Mouse (Mus musculus) v-Abl transformed pro-B cells (cell line): ENCODE results near the gene Slc5a3.
"Not testable (repeated sequence)": the region's sequence is repeated elsewhere in the genome, so short reads cannot be mapped to it uniquely, and the experiment has no call there.

Experiments
- in situ Hi-C, 2 experiments: fragments of 400-800 bp; cut with MboI; formaldehyde crosslinking; loops; one replicate each; pipeline ENCODE4 v1.15.1; 2025; ENCODE audit not compliant: unreplicated experiment in 2 of 2

The Slc5a3 gene

DNA sequence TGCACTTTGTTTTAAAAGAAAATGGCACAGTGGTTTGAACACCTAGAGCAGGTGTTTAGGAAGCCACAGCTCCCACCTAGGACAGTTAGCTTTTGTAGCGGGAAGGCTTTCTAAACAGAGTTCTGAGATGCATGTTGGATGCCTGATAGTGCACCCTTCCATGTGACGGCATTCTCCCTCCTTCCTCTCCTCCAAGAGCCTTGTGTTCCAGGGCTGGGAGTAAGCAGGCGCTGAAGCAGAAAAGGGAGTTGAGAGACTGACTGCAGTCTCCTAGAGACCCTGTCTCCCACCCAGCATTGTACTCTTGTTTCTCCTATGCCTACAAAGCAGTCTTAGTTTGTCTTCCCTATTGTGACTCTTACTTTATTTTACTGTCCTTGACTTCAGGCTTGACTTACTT is 2.1 kb downstream of the Slc5a3 start:
- in situ Hi-C loops: loop anchor here in 1 of 2 experiments (25.0 kb wide), 1 partner anchor 348 kb away; no protein-coding TSS in a partner anchor

DNA sequence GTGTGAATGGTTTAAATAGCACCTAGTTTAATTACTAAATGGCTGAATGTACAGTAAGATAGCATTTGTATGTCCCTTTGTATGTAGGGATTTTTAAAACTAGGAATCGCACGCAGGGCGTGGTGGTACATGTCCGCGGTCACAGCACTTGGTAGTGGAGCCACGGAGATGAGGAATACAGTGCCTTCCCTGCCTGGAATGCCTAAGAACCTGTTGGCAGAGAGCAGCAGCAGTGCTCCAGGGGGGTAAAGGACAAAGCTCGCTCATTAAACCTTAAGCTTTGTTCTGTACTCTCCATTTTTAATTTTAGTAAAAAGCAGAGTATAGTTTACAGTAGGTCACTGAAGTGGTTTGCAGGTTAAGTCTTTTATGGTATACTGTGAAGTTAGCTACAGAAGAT is 3.5 kb downstream of the Slc5a3 start:
- in situ Hi-C loops: loop anchor here in 1 of 2 experiments (25.0 kb wide), 1 partner anchor 349 kb away; no protein-coding TSS in a partner anchor

GRCm38 (mm10) chr16:92062832-92063231 is 4.7 kb downstream of the Slc5a3 start:
- in situ Hi-C loops: loop anchor here in 1 of 2 experiments (25.0 kb wide), 1 partner anchor 351 kb away; no protein-coding TSS in a partner anchor

GRCm38 (mm10) chr16:92064801-92065200 is 6.7 kb downstream of the Slc5a3 start:
- in situ Hi-C loops: loop anchor here in 1 of 2 experiments (25.0 kb wide), 1 partner anchor 352 kb away; no protein-coding TSS in a partner anchor

- in situ Hi-C loops: loop anchor here in 1 of 2 experiments (25.0 kb wide), 1 partner anchor 358 kb away; no protein-coding TSS in a partner anchor
Measured at GRCm38 (mm10) chr16:92070338-92070737, 12.2 kb downstream of the Slc5a3 start.

GRCm38 (mm10) chr16:92076797-92077196 is 18.7 kb downstream of the Slc5a3 start:
- in situ Hi-C loops: no loop called here

GRCm38 (mm10) chr16:92083771-92084453 is 25.8 kb downstream of the Slc5a3 start:
- in situ Hi-C loops: no loop called here

DNA sequence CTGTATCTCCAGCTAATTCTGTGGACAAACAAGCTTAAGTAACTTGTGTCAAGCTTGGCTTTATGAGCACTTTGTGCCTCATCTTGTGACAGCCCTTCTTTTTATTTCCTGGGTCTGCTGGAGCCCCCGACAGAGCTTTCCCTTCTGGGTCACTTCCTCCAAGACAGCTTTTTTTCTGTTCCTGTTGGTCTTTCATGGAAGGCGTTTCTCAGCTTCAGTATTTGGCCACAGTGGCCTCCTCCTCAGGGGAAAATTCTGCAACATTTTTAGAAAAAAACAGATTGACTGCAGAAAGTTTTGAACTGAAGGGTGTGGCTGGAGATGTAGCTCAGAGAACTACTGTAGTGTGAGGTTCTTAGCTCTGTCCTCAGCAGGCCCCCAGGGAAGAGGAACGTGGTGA is 31.1 kb downstream of the Slc5a3 start:
- in situ Hi-C loops: no loop called here

DNA sequence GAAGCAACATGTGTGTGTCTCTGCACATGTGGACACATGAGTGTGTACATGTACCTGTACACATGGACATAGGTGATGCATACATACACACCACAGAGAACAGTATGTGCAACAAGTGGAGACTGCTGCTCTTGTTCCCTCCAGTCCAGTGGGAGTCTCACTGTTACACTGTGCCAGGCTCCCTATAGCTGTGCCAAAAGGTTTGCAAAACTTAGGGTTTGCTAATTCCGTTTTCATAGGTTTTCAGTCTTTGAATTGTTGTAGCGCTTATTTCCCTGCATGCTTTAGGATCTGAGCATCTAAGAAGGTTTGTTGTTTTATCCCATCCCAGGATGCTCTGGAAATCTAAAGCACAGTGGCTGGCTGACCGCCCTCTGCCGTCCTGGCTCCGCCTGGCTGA is 33.8 kb downstream of the Slc5a3 start:
- in situ Hi-C loops: no loop called here

- in situ Hi-C loops: no loop called here
Measured at GRCm38 (mm10) chr16:92098351-92099051, 40.4 kb downstream of the Slc5a3 start.

DNA sequence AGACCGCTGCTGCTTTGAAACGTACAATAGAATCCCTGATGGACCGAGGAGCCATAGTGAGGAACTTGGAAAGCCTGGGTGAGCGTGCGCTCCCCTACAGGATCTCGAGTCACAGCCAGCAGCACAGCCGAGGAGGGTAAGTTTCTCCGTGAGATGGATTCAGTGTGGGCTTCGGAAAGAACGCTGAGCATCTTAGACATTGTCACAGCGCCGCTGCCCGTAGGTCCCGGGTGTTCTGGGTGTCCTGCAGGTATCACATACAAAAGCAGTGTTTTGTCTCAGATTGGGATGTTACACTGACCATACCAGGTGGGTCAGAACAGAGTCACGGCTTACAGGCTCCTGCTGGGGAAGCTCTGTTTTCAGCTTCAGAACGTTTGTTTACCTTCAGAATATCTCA is 41.5 kb downstream of the Slc5a3 start:
- in situ Hi-C loops: no loop called here

DNA sequence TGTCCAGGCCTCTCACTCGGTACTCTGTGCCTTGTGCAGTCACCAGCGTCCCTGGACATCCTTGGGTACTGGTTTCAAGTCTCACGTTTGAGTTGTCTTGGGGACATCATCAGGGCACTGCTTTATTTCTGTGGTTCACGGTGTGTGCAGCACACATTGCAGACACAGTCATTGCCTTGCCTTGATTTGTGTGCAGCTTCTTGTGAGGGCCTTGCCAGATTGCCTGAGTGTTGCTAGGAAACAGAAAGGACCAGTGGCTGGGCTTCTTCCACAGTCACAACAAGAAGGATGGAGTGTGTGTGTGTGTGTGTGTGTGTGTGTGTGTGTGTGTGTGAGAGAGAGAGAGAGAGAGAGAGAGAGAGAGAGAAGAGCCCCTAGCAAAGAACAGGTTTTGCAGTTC is 42.0 kb downstream of the Slc5a3 start:
- in situ Hi-C loops: no loop called here

DNA sequence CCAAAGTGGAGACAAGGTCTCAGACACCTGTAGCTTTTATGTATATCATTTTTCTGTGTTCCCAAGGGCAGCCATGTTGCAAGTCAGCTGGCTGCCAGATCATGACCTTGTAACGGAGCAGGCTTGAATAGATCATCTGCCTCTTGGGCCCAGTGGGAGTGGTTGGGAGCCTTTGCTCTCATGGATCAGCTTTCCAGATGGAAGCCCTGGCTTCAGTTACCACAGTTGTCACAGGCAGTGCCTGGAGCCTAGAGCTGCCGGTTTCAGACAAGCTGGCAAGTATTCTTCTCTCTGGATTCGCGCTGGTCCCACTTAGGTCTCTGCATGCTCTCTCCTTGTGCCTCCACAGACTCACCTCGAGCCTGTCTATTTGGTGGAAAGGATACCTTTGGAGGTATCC is 44.0 kb downstream of the Slc5a3 start:
- in situ Hi-C loops: no loop called here

DNA sequence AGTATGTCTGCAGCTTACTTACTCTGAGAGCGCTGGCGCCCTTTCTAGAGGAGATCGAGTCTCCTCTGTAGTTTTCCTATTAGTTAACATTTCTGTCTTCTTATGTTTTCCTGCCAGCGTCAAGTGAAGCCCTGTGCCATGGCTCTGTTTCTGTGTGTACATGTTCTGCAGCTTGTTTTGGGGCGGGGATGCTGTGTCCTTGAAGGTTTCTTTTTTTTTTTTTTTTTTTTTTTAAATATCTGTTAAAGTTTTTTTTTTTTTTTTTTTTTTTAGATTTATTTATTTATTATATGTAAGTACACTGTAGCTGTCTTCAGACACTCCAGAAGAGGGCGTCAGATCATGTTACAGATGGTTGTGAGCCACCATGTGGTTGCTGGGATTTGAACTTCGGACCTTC is 44.8 kb downstream of the Slc5a3 start:
- in situ Hi-C loops: not testable (repeated sequence)

DNA sequence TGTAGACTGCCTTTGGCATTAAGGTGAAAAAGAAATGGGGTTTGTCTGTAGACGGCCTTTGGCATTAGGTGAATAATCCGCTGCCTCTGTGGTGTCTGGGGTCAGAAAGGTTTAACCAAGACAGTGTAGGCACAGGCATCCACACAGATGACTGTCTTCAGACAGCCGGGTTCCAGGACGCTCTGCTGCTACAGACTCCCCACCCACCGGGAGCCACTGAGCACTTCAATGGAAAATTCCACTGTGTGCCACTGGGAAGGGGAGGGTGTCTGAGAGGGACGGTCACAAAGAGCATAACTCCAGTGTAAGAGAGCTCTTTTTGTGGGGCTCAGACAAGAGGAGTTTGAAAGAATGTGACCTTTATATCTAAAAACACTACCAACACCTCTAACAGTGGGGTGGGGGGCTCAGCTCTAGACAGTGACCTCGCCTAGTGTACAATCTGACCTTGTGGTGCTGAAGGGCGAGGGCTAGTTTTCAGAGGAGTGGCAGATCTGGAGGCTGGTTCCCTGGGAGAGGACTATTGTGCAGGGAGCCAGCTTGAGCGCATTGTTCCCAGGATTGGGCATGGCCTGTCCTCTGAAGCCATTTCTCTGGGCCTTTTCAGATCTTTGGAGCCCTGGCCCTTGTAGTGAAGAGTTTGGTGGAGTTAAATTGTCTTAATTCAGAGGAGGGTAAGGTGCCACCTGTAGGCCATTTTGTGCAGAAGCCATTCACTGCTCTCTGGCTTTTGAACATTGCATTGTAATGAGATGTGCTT is 45.6 kb downstream of the Slc5a3 start:
- in situ Hi-C loops: no loop called here

DNA sequence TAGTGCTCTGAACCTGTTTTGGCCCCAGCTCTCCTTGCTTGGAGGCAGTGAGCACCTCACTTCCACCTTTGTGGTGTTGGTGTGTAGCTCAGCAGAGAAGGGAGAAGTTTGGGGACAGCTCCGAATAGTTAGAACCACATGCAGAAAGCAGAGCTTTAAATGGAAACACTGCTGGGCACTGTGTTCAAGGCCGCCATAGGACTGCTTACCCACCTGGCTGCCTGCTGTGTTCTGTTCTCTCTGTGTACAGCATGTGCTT is 46.1 kb downstream of the Slc5a3 start:
- in situ Hi-C loops: no loop called here

DNA sequence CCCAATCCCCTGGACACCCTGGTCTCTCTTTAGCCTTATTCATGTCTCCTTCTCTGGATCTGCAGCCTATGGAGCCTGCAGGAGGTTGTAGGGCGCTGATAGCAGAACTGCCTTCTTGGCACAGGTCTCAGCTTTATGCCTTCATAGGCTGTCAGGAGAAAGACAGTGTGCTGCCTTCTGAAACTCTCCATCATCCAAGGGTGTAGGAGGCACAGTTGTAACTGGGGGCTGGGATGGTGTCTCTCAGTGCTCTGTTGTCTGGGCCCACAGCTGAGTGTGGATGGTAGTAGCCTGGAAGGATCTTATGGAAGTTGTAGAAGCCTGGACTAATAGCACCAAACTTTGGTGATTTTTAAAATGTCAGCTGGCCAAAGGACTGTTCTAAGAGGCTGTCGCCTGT is 46.8 kb downstream of the Slc5a3 start:
- in situ Hi-C loops: no loop called here

DNA sequence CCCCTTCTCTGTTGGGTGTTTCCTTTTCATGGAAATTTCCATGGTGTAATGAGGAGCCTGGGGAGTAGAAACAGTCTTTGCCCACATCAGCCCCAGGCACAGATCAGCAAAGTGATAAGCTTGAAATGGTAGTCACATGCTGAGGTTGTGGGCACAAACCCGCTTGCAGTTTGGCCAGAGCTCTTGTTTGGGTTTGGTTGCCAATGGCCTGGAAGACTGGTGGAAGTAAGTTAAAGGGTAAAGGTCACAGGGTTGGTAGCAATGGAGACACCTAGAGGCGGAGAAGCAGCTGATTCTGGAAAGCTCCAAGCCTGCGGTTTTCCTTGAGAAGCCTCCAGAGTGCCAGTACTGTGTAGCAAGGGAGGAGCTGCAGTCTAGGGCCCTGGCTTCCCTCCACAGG is 47.5 kb downstream of the Slc5a3 start:
- in situ Hi-C loops: no loop called here

DNA sequence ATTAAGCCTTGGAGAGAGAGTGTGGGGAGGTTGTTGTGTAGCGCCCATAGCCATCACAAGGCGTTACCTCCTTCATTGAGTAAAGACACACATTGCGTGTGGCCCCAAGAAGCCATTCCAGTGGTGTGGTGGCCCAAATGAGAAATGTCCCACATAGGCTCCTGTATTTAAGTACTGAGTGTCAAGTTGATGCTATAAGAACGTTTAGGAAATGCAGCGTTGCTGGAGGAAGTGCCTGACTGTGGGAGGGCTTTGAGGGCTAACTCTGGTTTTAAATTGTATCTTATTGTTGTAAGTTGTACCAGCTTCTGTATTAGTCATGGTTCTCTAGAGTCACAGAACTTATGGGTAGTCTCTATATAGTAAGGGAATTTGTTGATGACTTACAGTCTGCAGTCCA is 49.2 kb downstream of the Slc5a3 start:
- in situ Hi-C loops: no loop called here

GRCm38 (mm10) chr16:92114706-92115241 is 56.7 kb downstream of the Slc5a3 start:
- in situ Hi-C loops: no loop called here
